Mouse (Mus musculus) lung, postnatal 0 days (tissue): ENCODE measurements around the gene Hist2h2aa1.

Source experiments
- CTCF ChIP-seq: IDR thresholded peaks from 2 replicates; pipeline ENCODE4 v1.5.1; 2016; ENCODE audit warnings: antibody characterized with exemption, mild to moderate bottlenecking
- EP300 ChIP-seq: IDR thresholded peaks from 2 replicates; pipeline ENCODE4 v1.6.1; 2016; ENCODE audit warnings: antibody characterized with exemption, mild to moderate bottlenecking, control low read depth

DNA sequence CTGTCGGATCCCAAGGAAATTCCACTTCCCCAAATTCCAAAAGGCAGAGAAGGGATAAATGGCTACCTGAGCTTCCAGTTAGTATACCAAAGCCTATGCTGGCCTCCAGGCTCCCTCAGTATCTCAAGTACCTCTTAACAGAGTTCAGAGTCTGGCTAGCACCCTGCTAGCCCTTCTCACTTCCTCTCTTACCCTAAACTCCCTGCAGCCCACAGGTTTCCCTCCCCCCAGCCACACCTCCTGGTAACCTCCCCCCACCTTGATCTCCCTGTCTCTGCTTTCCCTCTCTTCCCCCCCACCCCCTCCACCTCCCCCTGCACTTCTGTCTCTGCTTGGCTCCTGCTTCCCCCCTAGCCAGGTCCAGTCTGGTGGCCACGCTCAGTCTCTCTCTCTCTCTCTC lies 45.6 kb upstream of the Hist2h2aa1 start:
- TF ChIP-seq CTCF (no peak), EP300 (no peak)
